Mouse (Mus musculus) forebrain, embryonic 10.5 days (tissue): ENCODE results near the gene Gnaz. TPM values are rescaled to one million over a fixed set of nuclear protein-coding genes. Genes with fewer than 3 reads are reported as not detected.

Experiments
- DNase-seq: peaks from one replicate; pipeline ENCODE4 v3.0.0-alpha.2; 2017; ENCODE audit warnings: low spot score; ENCODE audit errors: extremely low spot score
- H3K27ac ChIP-seq: fragments of 300-500 bp; sonication (generic); 2 replicates; pipeline ENCODE4 v1.5.1; 2016; ENCODE audit warnings: mild to moderate bottlenecking
- H3K27me3 ChIP-seq: fragments of 300-500 bp; sonication (generic); 2 replicates; pipeline ENCODE4 v1.6.1; 2016; ENCODE audit warnings: mild to moderate bottlenecking; ENCODE audit not compliant: poor library complexity, severe bottlenecking
- H3K36me3 ChIP-seq: fragments of 300-500 bp; sonication (generic); replicated peaks from 2 replicates; pipeline ENCODE4 v1.6.1; 2016; ENCODE audit warnings: mild to moderate bottlenecking, moderate library complexity
- H3K4me1 ChIP-seq: fragments of 300-500 bp; sonication (generic); 2 replicates; pipeline ENCODE4 v1.6.1; 2016
- H3K4me3 ChIP-seq: fragments of 300-500 bp; sonication (generic); 2 replicates; pipeline ENCODE4 v1.5.1; 2016; ENCODE audit warnings: mild to moderate bottlenecking, moderate library complexity
- H3K9me3 ChIP-seq: fragments of 300-500 bp; sonication (generic); 2 replicates; pipeline ENCODE4 v1.6.1; 2016; ENCODE audit warnings: mild to moderate bottlenecking, moderate library complexity
- WGBS: fragments of 180-500 bp; shearing (Covaris S2); methylation state at CpG from one replicate; pipeline ENCODE4 v1.1.7; 2016; 5-methylcytosine and 5-hydroxymethylcytosine counted together
- polyA plus RNA-seq: library from polyadenylated mRNA; unstranded; fragments of >200 nt; fragmentation: Nextera tagmentation; extraction: Ambion mirVana; gene quantifications from 2 replicates; pipeline ENCODE4 v1.2.1, GENCODE M21; 2016

Gene Gnaz
- polyA plus RNA-seq, 1 experiment from 2014 or later: 5.2 TPM

- WGBS: 83% methylated on average over 4 of the region's 4 CpGs
- no peak overlapping the region for H3K27ac ChIP-seq
- H3K4me3 ChIP-seq: no peak overlapping the region
- H3K27me3 ChIP-seq: peaks cover 2% of the 10 kb centered on the region; the same call in 1 of the 2 replicates
- no peak for DNase-seq
- H3K36me3 ChIP-seq: no peaks in the 10 kb centered on the region
- H3K4me1 ChIP-seq: peaks cover 3% of the 10 kb centered on the region; the same call in 1 of the 2 replicates
- H3K9me3 ChIP-seq: no peaks in the 10 kb centered on the region
Observed at GRCm38 (mm10) chr10:74978056-74978455, 11.1 kb downstream of the Gnaz start.

DNA sequence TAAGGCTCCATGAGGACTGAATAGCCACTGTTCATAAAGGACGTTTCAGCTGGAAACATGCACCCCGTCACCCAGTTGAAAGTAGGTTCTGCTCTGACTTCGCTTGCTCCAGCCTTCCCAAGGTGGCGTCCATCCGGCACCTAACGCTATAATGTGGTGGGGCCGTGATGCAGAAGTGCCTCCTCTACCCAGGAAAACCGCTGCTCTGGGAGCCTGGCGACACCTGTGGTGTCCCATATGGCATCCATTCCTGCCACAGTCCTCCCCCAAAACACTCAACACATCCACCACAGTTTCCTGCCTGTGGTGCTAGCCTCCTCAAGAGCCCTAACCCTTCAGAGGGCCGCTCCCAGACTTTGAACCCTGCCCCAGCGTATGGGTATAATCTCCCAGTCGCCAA lies 14.2 kb downstream of the Gnaz start:
- no peak overlapping the region for H3K4me3 ChIP-seq
- H3K4me1 ChIP-seq: no peaks in the 10 kb centered on the region
- H3K27ac ChIP-seq: no peak overlapping the region
- WGBS: 88% methylated on average over 12 of the region's 12 CpGs
- H3K36me3 ChIP-seq: no peaks in the 10 kb centered on the region
- no peak for DNase-seq
- H3K9me3 ChIP-seq: no peaks in the 10 kb centered on the region
- H3K27me3 ChIP-seq: peaks cover 2% of the 10 kb centered on the region; the same call in 1 of the 2 replicates

DNA sequence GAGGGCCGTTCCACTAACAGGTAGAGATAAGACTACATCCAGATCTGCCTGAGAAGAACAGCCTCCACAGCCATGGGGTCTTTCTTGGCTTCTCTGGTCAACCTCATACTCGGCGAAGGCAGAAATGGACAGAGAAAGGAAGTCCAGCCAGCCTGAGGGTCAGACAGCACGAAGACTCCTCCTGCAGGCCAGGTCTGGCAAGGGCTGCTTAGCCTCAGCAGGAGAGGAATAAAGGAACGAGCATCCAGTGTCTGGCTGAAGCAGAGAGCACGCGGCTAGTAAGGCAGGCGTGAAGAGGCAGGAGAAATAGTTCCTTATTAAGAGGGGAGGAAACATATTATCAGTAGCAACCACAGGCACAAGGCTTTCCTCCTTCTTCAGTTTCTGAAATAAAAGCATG lies 16.2 kb downstream of the Gnaz start:
- no peak overlapping the region for H3K27ac ChIP-seq
- WGBS: 71% methylated on average over 8 of the region's 8 CpGs
- H3K4me1 ChIP-seq: no peaks in the 10 kb centered on the region; the same call in 1 of the 2 replicates
- no peaks in the 10 kb centered on the region for H3K36me3 ChIP-seq
- DNase-seq: no peak
- H3K27me3 ChIP-seq: peaks cover under 1% of the 10 kb centered on the region; the same call in 1 of the 2 replicates
- H3K4me3 ChIP-seq: no peak overlapping the region
- no peaks in the 10 kb centered on the region for H3K9me3 ChIP-seq

DNA sequence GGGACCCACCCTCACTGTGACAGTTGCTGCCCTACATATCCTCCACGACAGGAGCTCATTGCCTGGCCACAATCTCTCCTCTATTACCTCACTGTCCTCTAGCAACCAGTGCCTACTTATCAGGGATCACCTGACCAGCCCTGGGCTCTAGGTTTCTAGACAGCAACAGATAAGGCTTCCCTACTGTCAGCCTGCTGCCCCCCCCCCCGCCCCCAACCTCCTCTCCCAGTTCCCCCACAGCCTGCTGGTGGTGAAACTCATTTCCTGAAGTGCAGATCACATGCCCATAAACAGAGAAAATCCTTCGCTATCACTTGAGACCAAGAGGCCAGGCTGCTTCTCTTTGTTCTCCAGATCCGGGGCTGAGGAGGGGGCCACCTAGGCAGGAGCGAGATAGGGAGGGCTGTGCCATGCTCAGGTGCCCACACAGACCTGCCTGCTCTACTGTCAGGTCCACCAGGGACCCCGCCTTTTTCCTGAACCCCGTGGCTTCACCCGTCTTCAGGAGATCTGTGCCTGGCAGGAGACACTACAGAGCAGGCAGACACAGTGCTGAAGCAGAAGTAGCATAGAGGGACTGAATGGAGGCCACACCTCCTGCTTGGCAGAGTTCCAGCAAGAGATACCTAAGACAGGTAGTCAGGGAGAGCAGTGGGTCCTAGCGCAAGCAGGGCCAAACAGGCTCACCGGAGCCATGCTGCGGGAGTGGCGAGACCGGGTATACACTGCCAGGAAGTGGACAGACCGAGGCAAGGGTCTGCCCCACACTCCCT lies 20.9 kb downstream of the Gnaz start:
- 0 out of 2 replicates have a peak overlapping the region, but pooled peaks have one; percentile 40 for H3K27ac ChIP-seq
- H3K27me3 ChIP-seq: peaks cover 15% of the 10 kb centered on the region
- H3K4me1 ChIP-seq: peaks cover 18% of the 10 kb centered on the region
- peaks cover 23% of the 10 kb centered on the region for H3K36me3 ChIP-seq
- H3K9me3 ChIP-seq: no peaks in the 10 kb centered on the region; the same call in 1 of the 2 replicates
- no peak for DNase-seq
- WGBS: 86% methylated on average over 14 of the region's 14 CpGs
- no peak overlapping the region for H3K4me3 ChIP-seq

DNA sequence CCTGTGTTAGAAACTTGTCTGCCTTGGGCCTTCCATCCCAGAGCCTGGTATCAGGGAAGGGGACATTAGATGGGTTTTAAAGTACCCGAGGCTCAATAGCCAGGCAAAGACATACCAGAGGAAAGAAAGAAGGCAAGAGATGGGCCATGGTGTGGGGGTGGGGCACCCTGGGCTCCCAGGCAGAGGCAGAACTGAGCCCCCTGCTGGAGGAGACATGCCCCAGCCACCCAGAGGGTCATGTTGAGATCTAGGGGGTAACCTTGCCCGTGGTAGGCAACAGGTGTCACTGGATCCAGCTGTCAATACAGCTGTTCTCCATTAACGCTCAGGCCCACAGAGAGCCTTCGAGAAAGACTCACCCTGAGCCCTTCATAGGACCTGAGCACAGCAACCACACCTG lies 22.8 kb downstream of the Gnaz start:
- no peak overlapping the region for H3K27ac ChIP-seq
- peaks cover 30% of the 10 kb centered on the region for H3K36me3 ChIP-seq
- H3K9me3 ChIP-seq: no peaks in the 10 kb centered on the region; the same call in 1 of the 2 replicates
- H3K27me3 ChIP-seq: peaks cover 28% of the 10 kb centered on the region
- H3K4me1 ChIP-seq: peaks cover 26% of the 10 kb centered on the region
- H3K4me3 ChIP-seq: no peak overlapping the region
- DNase-seq: no peak
- WGBS: 88% methylated on average over 4 of the region's 4 CpGs

- 57% methylated on average over 26 of the region's 26 CpGs for WGBS
- Histone ChIP-seq H3K4me3 (no peak overlapping the region), H3K27ac (no peak overlapping the region), H3K9me3 (no peaks in the 10 kb centered on the region; the same call in 1 of the 2 replicates), H3K27me3 (peaks cover 36% of the 10 kb centered on the region), H3K4me1 (peaks cover 36% of the 10 kb centered on the region), H3K36me3 (peaks cover 30% of the 10 kb centered on the region)
- DNase-seq: no peak
Observed at GRCm38 (mm10) chr10:74990584-74991322, 23.8 kb downstream of the Gnaz start.

GRCm38 (mm10) chr10:74994863-74995262 lies 27.9 kb downstream of the Gnaz start:
- peak; percentile 18 for DNase-seq
- Histone ChIP-seq H3K9me3 (no peaks in the 10 kb centered on the region; the same call in 1 of the 2 replicates), H3K36me3 (peaks cover 30% of the 10 kb centered on the region), H3K27me3 (peaks cover 42% of the 10 kb centered on the region), H3K4me3 (peak overlapping the region; percentile 46), H3K27ac (0 out of 2 replicates have a peak overlapping the region, but pooled peaks have one; percentile 70), H3K4me1 (peaks cover 45% of the 10 kb centered on the region)
- 10% methylated on average over 5 of the region's 5 CpGs for WGBS

DNA sequence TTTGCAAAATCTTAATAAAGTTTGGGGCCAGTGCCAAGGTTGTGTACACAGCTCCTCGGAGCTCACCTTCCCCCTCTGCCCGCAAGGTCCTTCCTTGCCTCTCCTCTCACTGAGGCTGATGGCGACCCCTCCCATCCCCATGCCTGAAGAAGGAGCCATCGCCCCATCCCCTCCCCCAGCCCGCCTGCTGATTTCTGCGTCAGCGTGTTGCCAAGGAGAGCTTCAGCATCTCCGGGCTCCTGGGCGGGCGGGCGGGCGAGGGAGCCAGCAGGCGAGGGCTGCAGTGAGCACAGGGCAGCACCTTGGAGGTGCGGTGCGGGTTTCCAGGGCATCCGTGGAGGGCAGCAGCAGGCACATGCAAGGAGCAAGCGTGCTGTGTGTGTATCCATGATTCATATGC lies 28.4 kb downstream of the Gnaz start:
- 3% methylated on average over 17 of the region's 17 CpGs for WGBS

GRCm38 (mm10) chr10:75001391-75001790 lies 34.4 kb downstream of the Gnaz start:
- Histone ChIP-seq H3K27ac (no peak overlapping the region), H3K9me3 (no peaks in the 10 kb centered on the region), H3K27me3 (no peaks in the 10 kb centered on the region), H3K36me3 (no peaks in the 10 kb centered on the region), H3K4me1 (peaks cover 33% of the 10 kb centered on the region), H3K4me3 (no peak overlapping the region)
- 96% methylated on average over 8 of the region's 8 CpGs for WGBS
- DNase-seq: no peak

More for the DNA sequence above, 28.4 kb downstream of the Gnaz start:
- Histone ChIP-seq H3K9me3 (no peaks in the 10 kb centered on the region; the same call in 1 of the 2 replicates), H3K4me3 (peak overlapping the region; percentile 46), H3K36me3 (peaks cover 30% of the 10 kb centered on the region), H3K4me1 (peaks cover 47% of the 10 kb centered on the region), H3K27me3 (peaks cover 42% of the 10 kb centered on the region), H3K27ac (peak overlapping the region; percentile 70)
- peak; percentile 38 for DNase-seq

DNA sequence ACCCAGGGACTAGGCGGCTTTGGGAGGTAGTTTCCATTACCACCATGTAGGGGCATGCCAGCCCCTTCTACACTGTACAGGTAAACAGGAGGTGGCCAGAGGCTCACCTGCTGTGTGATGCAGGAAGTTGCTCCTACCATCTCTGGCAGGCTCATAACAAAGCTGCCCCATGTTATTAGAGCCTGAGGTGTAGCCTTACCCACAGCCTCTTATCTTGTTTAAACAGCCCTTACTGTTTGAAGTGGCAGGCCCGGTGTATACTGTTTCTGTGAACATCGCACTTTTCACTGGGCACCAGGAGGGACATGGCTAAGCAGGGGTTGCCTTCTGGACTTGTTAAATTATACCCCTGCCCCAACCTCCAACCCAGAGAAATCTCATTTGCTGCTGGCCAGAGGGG lies 37.1 kb downstream of the Gnaz start:
- Histone ChIP-seq H3K9me3 (no peaks in the 10 kb centered on the region), H3K27ac (no peak overlapping the region), H3K4me3 (no peak overlapping the region), H3K36me3 (no peaks in the 10 kb centered on the region), H3K27me3 (no peaks in the 10 kb centered on the region), H3K4me1 (peaks cover 42% of the 10 kb centered on the region)
- no peak for DNase-seq
- 91% methylated on average over 3 of the region's 3 CpGs for WGBS

DNA sequence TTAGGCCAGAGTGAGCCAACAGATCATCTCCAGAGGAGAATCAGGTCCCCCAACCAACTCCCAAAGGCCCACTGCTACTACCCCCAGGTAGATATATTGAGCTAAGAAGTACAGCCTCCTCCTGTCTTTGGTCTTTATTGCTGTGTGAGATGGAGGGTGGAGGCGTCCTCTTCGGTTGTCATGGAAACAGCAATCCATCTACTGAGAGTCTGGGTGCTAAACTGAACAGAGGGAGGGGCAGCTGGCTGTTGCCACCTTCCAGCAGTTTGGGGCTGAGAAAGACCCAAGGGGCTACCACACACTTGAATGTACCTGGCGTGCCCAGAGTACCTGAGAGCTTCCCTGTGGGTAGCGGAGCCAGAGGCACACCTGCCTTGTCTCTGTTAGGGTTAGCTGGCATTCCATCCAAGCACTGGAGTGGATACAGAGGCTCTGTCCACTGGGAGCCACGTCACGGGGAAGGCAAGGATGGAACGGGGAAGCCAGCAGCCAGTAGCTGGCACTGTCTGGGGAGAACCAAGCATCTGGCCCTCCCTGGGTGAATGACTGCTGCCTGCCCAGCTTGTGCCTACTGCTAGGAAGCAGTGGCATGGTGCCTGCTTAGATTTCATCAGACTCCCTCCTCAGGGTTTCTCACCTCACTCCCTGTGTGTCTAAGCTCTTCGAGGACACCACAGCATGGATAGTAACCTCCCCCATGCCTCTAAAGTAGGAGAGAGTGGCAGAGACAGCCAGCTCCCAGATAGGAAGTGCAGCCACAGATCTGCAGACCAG lies 40.1 kb downstream of the Gnaz start:
- H3K27me3 ChIP-seq: no peaks in the 10 kb centered on the region
- H3K36me3 ChIP-seq: no peaks in the 10 kb centered on the region
- peaks cover 23% of the 10 kb centered on the region for H3K4me1 ChIP-seq
- H3K27ac ChIP-seq: no peak overlapping the region
- DNase-seq: no peak
- 71% methylated on average over 8 of the region's 8 CpGs for WGBS
- no peak overlapping the region for H3K4me3 ChIP-seq
- no peaks in the 10 kb centered on the region for H3K9me3 ChIP-seq

DNA sequence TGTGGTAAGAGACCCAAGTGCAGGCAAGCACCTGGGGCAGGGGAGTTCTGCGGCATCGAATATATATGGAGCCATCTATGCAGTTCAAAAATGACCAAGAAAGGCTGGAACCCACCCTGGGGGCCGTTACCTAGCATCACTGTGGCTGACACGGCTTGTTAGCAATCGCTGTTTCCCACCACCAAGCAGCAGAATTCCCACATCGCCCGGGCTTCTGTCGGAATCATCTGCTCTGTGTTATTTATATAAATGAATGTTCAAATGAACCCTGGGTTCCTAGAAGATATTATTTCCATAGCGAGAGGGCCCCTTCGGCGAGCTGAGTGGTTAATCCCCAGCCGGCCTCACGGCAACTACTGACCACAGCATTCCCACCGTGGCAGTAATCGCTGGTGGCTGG lies 43.7 kb downstream of the Gnaz start:
- 91% methylated on average over 15 of the region's 15 CpGs for WGBS
- H3K9me3 ChIP-seq: no peaks in the 10 kb centered on the region
- no peak for DNase-seq
- H3K4me1 ChIP-seq: peaks cover 16% of the 10 kb centered on the region
- no peaks in the 10 kb centered on the region for H3K27me3 ChIP-seq
- H3K27ac ChIP-seq: no peak overlapping the region
- no peaks in the 10 kb centered on the region; the same call in 1 of the 2 replicates for H3K36me3 ChIP-seq
- no peak overlapping the region for H3K4me3 ChIP-seq
